Mouse (Mus musculus) neural tube, embryonic 14.5 days (tissue): ENCODE results near the gene Pip4p1. TPM values are rescaled to one million over a fixed set of nuclear protein-coding genes. Genes with fewer than 3 reads are reported as not detected.
"Not testable (repeated sequence)": the region's sequence is repeated elsewhere in the genome, so short reads cannot be mapped to it uniquely, and the experiment has no call there.

ENCODE experiments used
- ATAC-seq: fragments of 200-750 bp; cut with Nextera tagmentation; 2 replicates; pipeline ENCODE4 v1.8.0; 2017; ENCODE audit warnings: low read depth, mild to moderate bottlenecking, moderate TSS enrichment, moderate library complexity
- H3K27ac ChIP-seq: fragments of 300-500 bp; sonication (generic); 2 replicates; pipeline ENCODE4 v1.5.1; 2014; ENCODE audit warnings: low read depth, mild to moderate bottlenecking, control low read depth, low read length, moderate library complexity, mixed read lengths
- H3K27me3 ChIP-seq: fragments of 300-500 bp; sonication (generic); 2 replicates; pipeline ENCODE4 v1.6.1; 2014; ENCODE audit warnings: low read length; ENCODE audit not compliant: control insufficient read depth, insufficient read depth
- H3K36me3 ChIP-seq: fragments of 300-500 bp; sonication (generic); 2 replicates; pipeline ENCODE4 v1.6.1; 2014; ENCODE audit warnings: low read length, mixed read lengths; ENCODE audit not compliant: control insufficient read depth, insufficient read depth
- H3K4me1 ChIP-seq: fragments of 300-500 bp; sonication (generic); 2 replicates; pipeline ENCODE4 v1.6.1; 2014; ENCODE audit warnings: low read length; ENCODE audit not compliant: control insufficient read depth, insufficient read depth
- H3K4me2 ChIP-seq: fragments of 300-500 bp; sonication (generic); 2 replicates; pipeline ENCODE4 v1.6.1; 2014; ENCODE audit warnings: mild to moderate bottlenecking, low read depth, low read length, control low read depth
- H3K4me3 ChIP-seq: fragments of 300-500 bp; sonication (generic); 2 replicates; pipeline ENCODE4 v1.5.1; 2014; ENCODE audit warnings: low read depth, low read length, control low read depth, mixed read lengths
- H3K9ac ChIP-seq: fragments of 300-500 bp; sonication (generic); replicated peaks from 2 replicates; pipeline ENCODE4 v1.6.1; 2014; ENCODE audit warnings: low read depth, mild to moderate bottlenecking, control low read depth, low read length, mixed read lengths
- H3K9me3 ChIP-seq: fragments of 300-500 bp; sonication (generic); 2 replicates; pipeline ENCODE4 v1.6.1; 2016; ENCODE audit warnings: low read length; ENCODE audit not compliant: control insufficient read depth
- WGBS: fragments of 180-500 bp; shearing (Covaris S2); extraction: QIAGEN DNeasy Blood & Tissue Kit; methylation state at CpG from one replicate; pipeline ENCODE4 v1.1.7; 2014; 5-methylcytosine and 5-hydroxymethylcytosine counted together
- polyA plus RNA-seq: library from polyadenylated mRNA; unstranded; fragments of >200 nt; fragmentation: Nextera tagmentation; extraction: Ambion mirVana; gene quantifications from 2 replicates; pipeline ENCODE4 v1.2.1, GENCODE M21; 2014

The Pip4p1 gene
- polyA plus RNA-seq, 1 experiment from 2014 or later: 68.4 TPM

DNA sequence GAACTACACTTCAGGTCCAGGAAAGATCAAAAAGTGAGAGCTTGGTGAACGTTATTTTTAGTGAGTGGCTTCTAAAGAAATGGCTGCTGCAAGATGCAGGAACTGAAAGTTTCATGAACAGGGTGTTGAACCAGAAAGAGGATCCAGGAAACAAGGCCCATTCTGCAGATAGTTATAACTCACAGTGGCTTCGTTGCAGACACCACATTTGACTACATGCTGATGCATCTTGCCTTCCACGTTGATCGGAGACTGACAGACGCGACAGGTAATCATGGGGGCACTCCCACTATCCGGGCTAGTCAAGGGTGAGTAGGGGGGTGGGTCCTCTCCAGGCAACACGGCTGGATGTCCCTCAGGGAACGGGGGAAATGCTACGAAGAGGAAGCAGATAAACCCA lies 705 bp downstream of the Pip4p1 start:
- Histone ChIP-seq H3K4me3 (peak overlapping the region; percentile 99), H3K27me3 (no peaks in the 10 kb centered on the region), H3K4me1 (peaks cover 16% of the 10 kb centered on the region), H3K9me3 (no peaks in the 10 kb centered on the region), H3K27ac (peak overlapping the region; percentile 84), H3K4me2 (peak overlapping the region; percentile 79), H3K9ac (peak overlapping the region; percentile 99), H3K36me3 (peaks cover 24% of the 10 kb centered on the region)
- ATAC-seq: no peak
- 14% methylated on average over 10 of the region's 10 CpGs for WGBS

DNA sequence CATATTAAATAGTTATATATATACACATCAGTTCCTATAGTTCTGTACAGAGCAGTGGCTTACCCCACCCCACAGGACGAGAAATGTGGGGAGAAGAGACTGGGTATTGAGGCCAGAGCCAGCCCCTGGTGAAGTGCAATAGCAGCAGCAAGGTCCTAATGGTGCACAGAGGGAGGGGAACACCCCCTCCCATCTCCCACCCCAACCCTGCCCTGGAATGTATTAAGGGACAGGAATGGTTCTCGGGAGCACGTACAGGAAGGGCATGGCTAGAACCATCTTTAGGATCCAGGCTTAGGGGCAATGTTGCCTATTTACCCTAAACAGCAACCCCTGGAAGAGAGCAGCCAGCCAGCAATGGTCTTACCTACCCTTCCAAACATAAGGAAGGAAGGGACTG lies 3.3 kb downstream of the Pip4p1 start:
- 65% methylated on average over 3 of the region's 3 CpGs for WGBS
- H3K9ac ChIP-seq: no peak overlapping the region
- H3K4me1 ChIP-seq: peaks cover 19% of the 10 kb centered on the region

DNA sequence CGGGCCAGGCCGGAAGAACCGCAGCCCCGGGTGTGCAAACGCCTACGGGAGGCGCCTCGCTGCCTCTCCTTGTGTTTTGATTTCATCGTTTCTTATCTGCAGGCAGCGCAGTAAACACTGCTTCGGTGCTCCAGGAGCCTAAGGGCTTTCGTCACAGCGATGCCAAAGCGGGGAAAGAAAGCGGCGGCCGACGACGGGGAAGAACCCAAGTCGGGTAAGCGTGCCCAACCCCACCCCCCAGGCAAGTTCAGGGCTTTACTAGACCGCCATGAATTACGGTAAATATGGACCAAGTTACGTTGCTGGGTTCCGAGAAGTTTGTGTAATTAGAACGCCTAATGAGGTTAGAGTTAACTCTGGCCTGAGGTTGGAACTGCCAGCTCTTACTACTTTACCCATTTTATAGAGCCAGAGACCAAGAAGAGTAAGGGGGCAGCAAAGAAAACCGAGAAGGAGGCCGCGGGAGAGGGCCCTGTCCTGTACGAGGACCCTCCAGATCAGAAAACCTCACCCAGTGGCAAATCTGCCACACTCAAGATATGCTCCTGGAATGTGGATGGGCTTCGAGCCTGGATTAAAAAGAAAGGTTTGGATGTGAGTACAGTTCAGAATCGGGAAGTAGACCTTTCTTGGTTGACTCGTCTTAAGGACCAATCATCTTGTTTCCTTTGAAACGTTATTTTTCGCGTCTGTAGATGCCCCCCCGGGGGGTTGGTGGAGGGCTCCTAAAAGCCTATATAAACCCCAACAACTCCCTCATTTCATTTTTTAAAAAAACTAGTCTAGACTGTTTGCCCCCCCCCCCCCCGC lies 5.3 kb downstream of the Pip4p1 start:
- Histone ChIP-seq H3K9ac (peak overlapping the region; percentile 70), H3K27me3 (no peaks in the 10 kb centered on the region), H3K4me3 (peak overlapping the region; percentile 67), H3K4me2 (peak overlapping the region; percentile 87), H3K27ac (peak overlapping the region; percentile 85), H3K4me1 (peaks cover 19% of the 10 kb centered on the region), H3K9me3 (no peaks in the 10 kb centered on the region), H3K36me3 (peaks cover 24% of the 10 kb centered on the region)
- peak; percentile 65; the same call in 1 of the 2 replicates for ATAC-seq
- 1% methylated on average over 38 of the region's 38 CpGs for WGBS

More for the DNA sequence above, 3.3 kb downstream of the Pip4p1 start:
- Histone ChIP-seq H3K27me3 (no peaks in the 10 kb centered on the region), H3K9me3 (no peaks in the 10 kb centered on the region), H3K4me2 (no peak overlapping the region), H3K27ac (no peak overlapping the region), H3K4me3 (no peak overlapping the region), H3K36me3 (peaks cover 24% of the 10 kb centered on the region)
- no peak for ATAC-seq

DNA sequence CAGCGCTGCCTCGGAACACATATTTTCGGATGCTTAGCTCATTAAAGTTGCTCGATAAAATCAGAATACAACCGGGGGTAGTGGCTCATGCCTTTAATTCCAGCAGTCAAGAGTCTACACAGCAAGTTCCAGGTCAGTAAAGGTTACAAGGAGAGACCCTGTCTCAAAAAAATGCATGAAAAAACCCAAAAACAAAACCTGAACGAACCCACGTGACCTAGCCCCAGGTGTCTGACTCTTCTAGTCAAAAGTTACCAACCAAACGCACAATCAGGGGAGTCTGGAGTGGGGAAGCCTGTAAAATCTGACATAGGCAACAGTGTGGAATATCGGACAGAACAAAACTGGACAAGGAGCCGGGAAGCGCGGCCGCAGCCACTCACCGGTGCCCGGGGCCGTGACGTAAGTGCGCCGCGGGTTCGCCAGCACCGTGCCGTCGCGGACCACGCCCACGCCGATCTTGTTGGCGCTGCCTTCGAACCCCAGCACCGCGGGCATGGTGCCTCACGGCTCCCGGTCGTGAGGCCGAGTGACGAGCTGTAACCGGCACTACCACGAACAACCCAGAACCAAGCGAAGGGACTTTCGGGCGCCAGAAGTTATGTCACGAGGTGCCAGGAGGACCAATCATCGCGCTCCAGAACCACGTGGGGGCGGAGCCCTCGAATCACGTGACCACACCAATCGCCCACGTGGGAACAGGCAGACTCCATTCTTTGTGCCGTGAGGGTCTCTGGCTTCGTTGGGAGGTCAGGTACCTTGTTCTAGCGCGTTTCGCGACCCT lies 6.2 kb downstream of the Pip4p1 start, which contains the start of the genes Osgep and Apex1:
Osgep (minus strand) TSS at position 613 of the 784 bp plus-strand sequence.
Apex1 (plus strand) TSS at position 688 of the 784 bp plus-strand sequence.
- WGBS: under 1% methylated on average over 57 of the region's 57 CpGs

DNA sequence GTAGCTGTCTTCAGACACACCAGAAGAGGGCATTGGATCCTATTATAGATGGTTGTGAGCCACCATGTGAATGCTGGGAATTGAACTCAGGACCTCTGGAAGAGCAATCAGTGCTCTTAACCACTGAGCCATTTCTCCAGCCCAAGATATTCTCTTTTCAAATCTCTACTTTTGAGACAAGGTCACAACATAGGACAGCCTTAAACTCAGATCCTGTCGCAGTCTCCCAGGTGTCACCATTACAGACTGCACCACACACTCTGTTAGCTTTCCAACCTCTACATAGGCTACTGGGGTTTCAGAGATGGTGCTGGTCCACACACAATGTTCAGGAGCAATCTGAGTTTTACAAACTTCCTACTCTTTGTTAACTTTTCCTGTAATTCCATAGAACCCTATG lies 7.2 kb downstream of the Pip4p1 start:
- 81% methylated on average over 1 of the region's 1 CpGs for WGBS
- Histone ChIP-seq H3K4me3 (peak overlapping the region; percentile 67), H3K4me2 (peak overlapping the region; percentile 83), H3K36me3 (peaks cover 26% of the 10 kb centered on the region), H3K9ac (peak overlapping the region; percentile 65; the same call in 1 of the 2 replicates), H3K4me1 (peaks cover 12% of the 10 kb centered on the region)
- H3K27me3 ChIP-seq, H3K27ac ChIP-seq, ATAC-seq, H3K9me3 ChIP-seq: not testable (repeated sequence)

More for the DNA sequence above, 6.2 kb downstream of the Pip4p1 start, which contains the start of the genes Osgep and Apex1:
- H3K27me3 ChIP-seq: no peaks in the 10 kb centered on the region
- H3K9me3 ChIP-seq: no peaks in the 10 kb centered on the region
- H3K36me3 ChIP-seq: peaks cover 28% of the 10 kb centered on the region
- H3K9ac ChIP-seq: peak within 1 kb of the TSS; percentile 70
- peak within 1 kb of the TSS; percentile 67 for H3K4me3 ChIP-seq
- H3K4me1 ChIP-seq: peaks cover 13% of the 10 kb centered on the region
- peak within 1 kb of the TSS; percentile 85 for H3K27ac ChIP-seq
- peak; percentile 97 for ATAC-seq
- peak within 1 kb of the TSS; percentile 87 for H3K4me2 ChIP-seq

DNA sequence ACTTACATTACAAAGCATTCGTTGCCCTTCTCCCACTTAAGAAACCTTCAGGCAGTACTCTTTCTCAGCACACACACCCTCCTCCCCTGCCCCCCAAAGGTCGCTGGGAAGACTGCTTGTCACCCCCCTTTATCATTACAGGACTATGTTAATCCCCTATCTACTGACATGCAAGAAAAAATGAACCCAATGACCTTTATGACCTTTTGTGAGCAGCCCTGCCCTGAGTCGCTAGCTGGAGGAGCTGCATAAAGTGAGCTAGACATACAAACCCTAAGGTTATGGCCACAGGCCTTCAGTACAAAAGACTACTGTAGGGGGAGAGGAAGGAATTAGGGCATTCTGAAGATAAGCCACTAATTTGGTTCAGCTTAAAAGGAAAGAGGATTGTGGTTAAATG lies 19.3 kb downstream of the Pip4p1 start:
- no peak for ATAC-seq
- Histone ChIP-seq H3K4me1 (no peaks in the 10 kb centered on the region), H3K9me3 (no peaks in the 10 kb centered on the region), H3K27me3 (no peaks in the 10 kb centered on the region), H3K4me3 (no peak overlapping the region), H3K36me3 (peaks cover 21% of the 10 kb centered on the region), H3K27ac (no peak overlapping the region), H3K4me2 (no peak overlapping the region), H3K9ac (no peak overlapping the region)
- WGBS: 61% methylated on average over 3 of the region's 3 CpGs

DNA sequence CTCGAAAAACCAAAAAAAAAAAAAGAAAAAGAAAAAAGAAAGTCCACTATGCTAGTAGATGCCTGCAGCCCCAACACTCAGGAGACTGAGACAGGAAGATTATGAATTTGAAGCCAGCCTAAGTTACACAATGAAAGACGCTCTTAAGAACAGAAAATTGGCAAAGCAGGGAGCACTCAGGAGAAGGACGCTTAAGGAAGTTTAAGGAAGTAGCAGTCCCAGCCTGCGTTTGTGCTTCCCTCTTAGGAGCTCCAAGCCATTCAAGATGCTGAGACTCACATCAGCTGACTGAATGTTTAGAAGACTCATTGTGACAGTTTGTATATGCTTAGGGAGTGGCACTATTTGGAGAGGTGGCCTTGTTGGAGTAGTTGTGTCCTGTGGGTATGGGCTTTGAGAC lies 22.5 kb downstream of the Pip4p1 start:
- ATAC-seq: no peak
- H3K4me1 ChIP-seq: peaks cover 6% of the 10 kb centered on the region; the same call in 1 of the 2 replicates
- WGBS: 81% methylated on average over 4 of the region's 4 CpGs

DNA sequence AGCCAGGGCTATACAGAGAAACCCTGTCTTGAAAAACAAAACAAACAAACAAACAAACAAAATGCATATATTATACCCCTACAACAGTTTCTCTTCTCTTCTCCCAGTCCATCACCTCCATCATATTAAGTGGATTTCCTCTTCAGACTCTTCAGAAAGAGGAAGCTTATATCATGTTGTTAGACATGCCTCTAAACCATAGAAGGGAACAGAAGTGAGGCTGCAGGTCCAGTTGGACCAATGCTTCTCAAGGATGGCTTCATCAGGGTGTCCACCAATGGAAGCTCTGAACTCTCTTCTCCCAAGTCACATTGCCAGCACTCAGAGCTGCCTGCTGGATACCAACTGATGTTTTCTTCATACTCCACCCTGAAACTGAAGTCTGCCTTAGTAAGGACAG lies 25.3 kb downstream of the Pip4p1 start:
- H3K27me3 ChIP-seq, ATAC-seq: not testable (repeated sequence)

More for the DNA sequence above, 22.5 kb downstream of the Pip4p1 start:
- H3K4me3 ChIP-seq: no peak overlapping the region
- H3K36me3 ChIP-seq: peaks cover 7% of the 10 kb centered on the region; the same call in 1 of the 2 replicates
- H3K4me2 ChIP-seq: no peak overlapping the region
- H3K27ac ChIP-seq: no peak overlapping the region
- no peak overlapping the region for H3K9ac ChIP-seq
- no peaks in the 10 kb centered on the region for H3K9me3 ChIP-seq
- H3K27me3 ChIP-seq: no peaks in the 10 kb centered on the region

DNA sequence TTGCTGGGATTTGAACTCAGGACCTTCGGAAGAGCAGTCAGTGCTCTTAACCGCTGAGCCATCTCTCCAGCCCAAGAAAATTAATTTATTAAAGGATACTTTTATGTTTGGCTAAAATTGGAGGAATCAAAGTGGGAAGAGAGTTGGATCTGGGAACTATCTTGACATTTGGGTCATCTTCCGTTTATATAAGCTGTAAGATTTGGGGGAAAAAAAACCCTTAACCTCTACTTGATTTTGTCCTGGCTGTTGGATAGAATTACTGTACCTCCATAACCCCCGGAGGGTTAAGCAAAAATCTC lies 25.9 kb downstream of the Pip4p1 start:
- Histone ChIP-seq H3K9ac (no peak overlapping the region), H3K4me2 (no peak overlapping the region), H3K27me3 (no peaks in the 10 kb centered on the region), H3K36me3 (no peaks in the 10 kb centered on the region), H3K4me3 (no peak overlapping the region), H3K27ac (no peak overlapping the region), H3K4me1 (peaks cover 6% of the 10 kb centered on the region; the same call in 1 of the 2 replicates), H3K9me3 (no peaks in the 10 kb centered on the region)
- 92% methylated on average over 4 of the region's 4 CpGs for WGBS
- no peak for ATAC-seq

More for the DNA sequence above, 25.3 kb downstream of the Pip4p1 start:
- H3K4me2 ChIP-seq, H3K9me3 ChIP-seq, H3K4me1 ChIP-seq, H3K36me3 ChIP-seq, H3K9ac ChIP-seq, H3K4me3 ChIP-seq, H3K27ac ChIP-seq: not testable (repeated sequence)
